Mouse (Mus musculus) liver, embryonic 11.5 days (tissue): Measurements from ENCODE around the gene Ints5. TPM values are rescaled to one million over a fixed set of nuclear protein-coding genes. Genes with fewer than 3 reads are reported as not detected.

Source experiments
- ATAC-seq: fragments of 200-750 bp; cut with Nextera tagmentation; replicated peaks from 2 replicates; pipeline ENCODE4 v1.8.0; 2017; ENCODE audit warnings: moderate number of reproducible peaks, mild to moderate bottlenecking, moderate TSS enrichment, moderate library complexity; ENCODE audit not compliant: low FRiP score
- DNase-seq: peaks from one replicate; pipeline ENCODE4 v3.0.0-alpha.2; 2017; ENCODE audit warnings: low spot score
- H3K27ac ChIP-seq: fragments of 300-500 bp; sonication (generic); 2 replicates; pipeline ENCODE4 v1.5.1; 2014; ENCODE audit warnings: mild to moderate bottlenecking, low read depth, low read length, control low read depth
- H3K27me3 ChIP-seq: fragments of 300-500 bp; sonication (generic); replicated peaks from 2 replicates; pipeline ENCODE4 v1.6.1; 2014; ENCODE audit warnings: low read length, mixed read lengths; ENCODE audit not compliant: control insufficient read depth, insufficient read depth
- H3K36me3 ChIP-seq: fragments of 300-500 bp; sonication (generic); 2 replicates; pipeline ENCODE4 v1.6.1; 2014; ENCODE audit warnings: mild to moderate bottlenecking, low read length, moderate library complexity, mixed read lengths; ENCODE audit not compliant: control insufficient read depth, insufficient read depth
- H3K4me1 ChIP-seq: fragments of 300-500 bp; sonication (generic); replicated peaks from 2 replicates; pipeline ENCODE4 v1.6.1; 2014; ENCODE audit warnings: low read length, mixed read lengths; ENCODE audit not compliant: control insufficient read depth, insufficient read depth
- H3K4me2 ChIP-seq: fragments of 300-500 bp; sonication (generic); 2 replicates; pipeline ENCODE4 v1.6.1; 2014; ENCODE audit warnings: mild to moderate bottlenecking, control low read depth, moderate library complexity
- H3K4me3 ChIP-seq: fragments of 300-500 bp; sonication (generic); 2 replicates; pipeline ENCODE4 v1.5.1; 2014; ENCODE audit warnings: low read depth, low read length, control low read depth
- H3K9ac ChIP-seq: fragments of 300-500 bp; sonication (generic); 2 replicates; pipeline ENCODE4 v1.6.1; 2014; ENCODE audit warnings: low read depth, low read length, control low read depth
- H3K9me3 ChIP-seq: fragments of 300-500 bp; sonication (generic); 2 replicates; pipeline ENCODE4 v1.6.1; 2016; ENCODE audit warnings: low read length, inconsistent platforms, mixed read lengths; ENCODE audit not compliant: control insufficient read depth
- WGBS: fragments of 180-500 bp; shearing (Covaris S2); extraction: QIAGEN DNeasy Blood & Tissue Kit; methylation state at CpG from one replicate; pipeline ENCODE4 v1.1.7; 2014; 5-methylcytosine and 5-hydroxymethylcytosine counted together
- polyA plus RNA-seq: library from polyadenylated mRNA; unstranded; fragments of >200 nt; fragmentation: Nextera tagmentation; extraction: Ambion mirVana; gene quantifications from 2 replicates; pipeline ENCODE4 v1.2.1, GENCODE M21; 2014

Gene Ints5
- polyA plus RNA-seq, 1 experiment from 2014 or later, result 47.8 TPM

DNA sequence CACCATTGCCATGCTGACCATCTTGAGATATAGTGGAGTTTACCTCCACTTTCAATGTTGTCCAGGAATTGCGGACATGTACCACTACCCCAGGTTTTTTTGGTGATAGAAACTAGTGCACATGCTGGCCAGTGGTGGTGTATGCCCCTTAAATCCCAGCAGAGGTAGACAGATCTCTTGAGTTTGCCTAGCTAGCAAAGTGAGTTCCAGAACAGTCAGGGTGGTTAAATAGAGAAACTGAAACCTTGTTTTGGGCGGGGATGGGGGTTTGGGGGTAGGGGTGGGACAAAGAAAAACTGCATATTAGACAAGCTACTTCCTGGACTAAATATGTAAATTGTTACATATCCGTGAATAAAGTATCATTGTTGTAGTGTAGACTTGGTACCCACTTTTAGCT lies 26.2 kb downstream of the Ints5 start:
- Histone ChIP-seq H3K9me3 (no peaks in the 10 kb centered on the region), H3K27ac (no peak overlapping the region), H3K4me3 (no peak overlapping the region), H3K4me1 (peaks cover 15% of the 10 kb centered on the region), H3K36me3 (peaks cover 29% of the 10 kb centered on the region), H3K9ac (no peak overlapping the region), H3K4me2 (no peak overlapping the region), H3K27me3 (no peaks in the 10 kb centered on the region)
- WGBS, result 77% methylated on average over 3 of the region's 3 CpGs
- ATAC-seq (no peak), DNase-seq (no peak)

DNA sequence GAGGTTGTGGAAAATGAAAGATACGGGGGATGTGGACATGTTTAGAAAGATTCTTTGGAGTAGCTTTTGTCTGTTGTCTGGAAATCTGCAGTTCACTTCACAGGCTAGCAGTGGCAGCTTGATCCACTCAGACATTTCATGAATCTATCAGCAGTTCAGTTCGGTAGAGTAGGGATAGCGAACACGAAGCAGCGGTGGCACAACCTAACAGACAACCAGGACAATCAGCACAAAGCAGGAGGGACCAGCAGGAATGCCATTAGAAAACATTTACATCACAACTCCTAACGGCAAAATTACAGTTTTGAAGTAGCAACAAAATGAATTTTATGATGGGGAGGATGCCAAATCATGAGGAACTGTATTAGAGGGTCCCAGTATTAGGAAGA lies 26.9 kb downstream of the Ints5 start:
- Histone ChIP-seq H3K36me3 (peaks cover 23% of the 10 kb centered on the region), H3K27me3 (no peaks in the 10 kb centered on the region), H3K4me3 (peak overlapping the region; percentile 84), H3K27ac (peak overlapping the region; percentile 90), H3K4me1 (peaks cover 15% of the 10 kb centered on the region), H3K9me3 (no peaks in the 10 kb centered on the region), H3K9ac (peak overlapping the region; percentile 86), H3K4me2 (peak overlapping the region; percentile 81)
- DNase-seq (no peak), ATAC-seq (no peak)
- WGBS, result 57% methylated on average over 6 of the region's 6 CpGs

DNA sequence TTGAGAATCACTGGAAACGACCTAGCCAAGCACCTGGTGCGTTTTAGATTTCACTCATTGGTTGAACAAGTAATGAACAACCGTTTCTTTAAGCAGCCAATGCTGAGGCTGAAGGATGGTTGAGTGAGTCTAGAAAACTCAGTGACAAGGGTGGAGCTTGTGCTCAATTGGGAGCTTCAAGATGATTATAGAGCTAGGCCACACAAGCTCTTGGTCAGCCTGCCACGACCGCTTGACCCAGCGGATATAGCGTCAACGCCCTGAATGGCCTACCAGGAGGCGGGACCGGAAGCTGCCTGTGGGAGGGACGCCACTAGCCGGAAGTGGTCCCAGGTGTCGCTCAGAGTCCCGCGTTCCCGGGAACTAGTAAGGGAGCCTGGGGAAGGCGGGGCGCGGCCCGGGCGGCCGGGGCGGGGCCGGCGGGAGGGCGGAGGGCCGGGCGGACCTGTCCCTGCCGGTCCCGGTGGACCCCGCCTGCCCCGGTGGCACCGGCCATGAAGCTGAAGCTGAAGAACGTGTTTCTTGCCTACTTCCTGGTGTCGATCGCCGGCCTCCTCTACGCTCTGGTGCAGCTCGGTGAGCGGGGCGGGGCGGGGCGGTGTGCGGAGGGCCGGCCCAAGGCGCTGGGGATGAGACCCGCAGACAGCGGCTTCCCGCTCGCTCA lies 27.4 kb downstream of the Ints5 start, which contains the start of gene B3gat3:
B3gat3 (plus strand) TSS at position 302 of the 664 bp plus-strand sequence.
- Histone ChIP-seq H3K36me3 (peaks cover 18% of the 10 kb centered on the region), H3K9me3 (no peaks in the 10 kb centered on the region), H3K4me2 (peak within 1 kb of the TSS; percentile 81), H3K27me3 (no peaks in the 10 kb centered on the region), H3K27ac (peak within 1 kb of the TSS; percentile 90), H3K4me3 (peak within 1 kb of the TSS; percentile 84), H3K9ac (peak within 1 kb of the TSS; percentile 86), H3K4me1 (peaks cover 15% of the 10 kb centered on the region)
- peak; percentile 95 for ATAC-seq
- 2% methylated on average over 49 of the region's 50 CpGs for WGBS
- peak; percentile 95 for DNase-seq

DNA sequence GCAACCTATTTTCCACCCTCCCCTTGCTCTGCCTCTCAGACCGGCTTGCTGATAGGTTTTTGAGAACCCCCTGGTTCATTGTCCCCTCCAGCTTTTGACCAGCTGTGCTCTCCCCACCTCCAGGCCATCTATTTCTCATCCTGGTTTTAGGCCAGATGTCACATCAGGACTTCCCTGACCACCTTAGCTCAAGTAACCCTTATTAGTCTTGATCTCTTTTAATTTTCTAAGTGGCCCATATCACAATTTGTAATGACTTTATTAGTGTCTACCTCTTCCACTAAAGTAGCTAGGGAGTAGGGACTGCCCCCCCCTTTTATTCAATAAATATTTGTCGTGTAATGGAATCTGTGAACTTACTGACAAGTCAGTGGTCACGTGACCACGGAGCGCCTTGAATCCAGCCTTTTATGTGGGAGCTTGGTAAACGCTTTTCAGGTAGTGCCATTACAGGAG lies 28.1 kb downstream of the Ints5 start:
- DNase-seq, result no peak
- H3K36me3 ChIP-seq, result peaks cover 18% of the 10 kb centered on the region
- peak overlapping the region; percentile 84 for H3K4me3 ChIP-seq
- 1% methylated on average over 6 of the region's 6 CpGs for WGBS
- peaks cover 15% of the 10 kb centered on the region for H3K4me1 ChIP-seq
- H3K9ac ChIP-seq, result peak overlapping the region; percentile 86
- H3K27ac ChIP-seq, result peak overlapping the region; percentile 90
- H3K4me2 ChIP-seq, result peak overlapping the region; percentile 81
- no peaks in the 10 kb centered on the region for H3K27me3 ChIP-seq
- H3K9me3 ChIP-seq, result no peaks in the 10 kb centered on the region
- no peak for ATAC-seq

DNA sequence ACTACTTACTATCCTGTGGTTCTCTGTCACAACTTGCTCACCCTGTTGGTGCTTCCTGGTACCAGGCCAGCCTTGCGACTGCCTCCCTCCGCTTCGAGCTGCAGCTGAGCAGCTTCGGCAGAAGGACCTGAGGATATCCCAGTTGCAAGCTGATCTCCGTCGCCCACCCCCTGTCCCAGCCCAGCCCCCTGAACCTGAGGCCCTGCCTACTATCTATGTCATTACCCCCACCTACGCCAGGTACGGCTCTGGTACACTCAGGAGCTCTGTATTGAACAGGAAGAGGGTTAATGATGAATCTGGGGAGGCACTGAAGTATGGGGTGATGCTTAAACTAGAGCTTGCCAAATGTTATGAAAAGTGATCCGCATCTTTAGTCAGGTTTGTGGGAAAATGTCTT lies 28.9 kb downstream of the Ints5 start:
- DNase-seq (no peak), ATAC-seq (no peak)
- 0 out of 2 replicates have a peak overlapping the region, but pooled peaks have one; percentile 34 for H3K9ac ChIP-seq
- H3K4me3 ChIP-seq, result peak overlapping the region; percentile 84
- H3K27ac ChIP-seq, result peak overlapping the region; percentile 90; the same call in 1 of the 2 replicates
- WGBS, result 74% methylated on average over 9 of the region's 9 CpGs
- H3K4me1 ChIP-seq, result peaks cover 18% of the 10 kb centered on the region
- H3K9me3 ChIP-seq, result no peaks in the 10 kb centered on the region
- peak overlapping the region; percentile 81 for H3K4me2 ChIP-seq
- H3K36me3 ChIP-seq, result peaks cover 12% of the 10 kb centered on the region; the same call in 1 of the 2 replicates
- no peaks in the 10 kb centered on the region for H3K27me3 ChIP-seq

DNA sequence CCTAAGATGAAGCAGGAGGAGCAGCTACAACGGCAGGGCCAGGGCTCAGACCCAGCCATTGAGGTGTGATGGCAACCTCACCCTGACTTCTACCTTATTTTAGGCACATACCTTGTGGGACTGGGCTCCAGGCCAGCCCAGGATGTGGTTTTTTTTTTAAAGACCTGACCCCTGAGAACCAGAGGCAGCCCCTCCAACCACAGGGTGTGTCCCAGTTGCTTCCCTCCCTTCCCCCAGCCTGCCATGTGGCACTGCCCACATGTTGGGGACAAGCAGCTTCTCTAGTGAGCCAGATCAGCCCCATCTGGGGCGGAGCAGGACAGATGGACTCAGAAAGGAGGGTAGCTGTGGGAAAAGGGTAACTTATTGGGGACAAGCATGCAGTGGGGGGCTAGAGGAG lies 34.0 kb downstream of the Ints5 start:
- DNase-seq (no peak), ATAC-seq (no peak)
- Histone ChIP-seq H3K4me2 (peak overlapping the region; percentile 19; the same call in 1 of the 2 replicates), H3K27ac (0 out of 2 replicates have a peak overlapping the region, but pooled peaks have one; percentile 8), H3K36me3 (peaks cover 12% of the 10 kb centered on the region; the same call in 1 of the 2 replicates), H3K27me3 (no peaks in the 10 kb centered on the region), H3K9me3 (no peaks in the 10 kb centered on the region), H3K4me1 (peaks cover 39% of the 10 kb centered on the region), H3K4me3 (no peak overlapping the region), H3K9ac (peak overlapping the region; percentile 26)
- 65% methylated on average over 2 of the region's 2 CpGs for WGBS

DNA sequence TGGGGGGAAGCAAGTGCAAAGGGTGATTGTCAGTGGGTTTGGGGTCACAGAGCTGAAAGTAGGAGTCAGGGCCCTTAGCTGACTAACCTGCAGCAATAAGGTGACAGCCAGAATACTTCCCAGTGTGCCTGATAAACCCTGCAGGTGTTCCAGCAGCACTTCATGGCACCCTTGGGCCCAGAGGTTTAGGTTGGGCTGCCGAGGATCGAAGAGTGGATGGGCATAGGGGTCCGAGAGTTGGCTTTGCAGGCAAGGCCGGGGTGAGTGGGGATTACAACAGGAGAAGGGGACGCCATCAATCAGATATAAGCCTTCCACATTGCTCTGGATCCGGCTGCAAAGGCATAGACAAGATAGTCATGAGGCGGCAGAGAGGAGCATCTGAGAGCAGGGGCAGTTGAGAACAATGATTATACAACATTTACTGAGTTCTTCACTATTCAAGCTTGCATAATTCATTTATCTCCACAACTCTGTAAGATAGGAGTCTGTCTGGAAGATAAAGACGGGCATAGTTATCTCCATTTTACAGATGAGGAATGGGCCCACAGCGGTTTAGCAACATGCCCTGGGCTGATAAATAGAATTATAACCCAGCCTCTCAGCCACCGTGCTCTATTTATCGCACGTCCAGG lies 35.2 kb downstream of the Ints5 start:
- H3K9ac ChIP-seq, result no peak overlapping the region
- peak overlapping the region; percentile 90 for H3K4me2 ChIP-seq
- H3K27ac ChIP-seq, result peak overlapping the region; percentile 92
- DNase-seq (no peak), ATAC-seq (peak; percentile 65)
- no peak overlapping the region for H3K4me3 ChIP-seq
- WGBS, result 54% methylated on average over 12 of the region's 12 CpGs
- H3K4me1 ChIP-seq, result peaks cover 37% of the 10 kb centered on the region
- H3K27me3 ChIP-seq, result no peaks in the 10 kb centered on the region
- peaks cover 12% of the 10 kb centered on the region; the same call in 1 of the 2 replicates for H3K36me3 ChIP-seq
- no peaks in the 10 kb centered on the region for H3K9me3 ChIP-seq

DNA sequence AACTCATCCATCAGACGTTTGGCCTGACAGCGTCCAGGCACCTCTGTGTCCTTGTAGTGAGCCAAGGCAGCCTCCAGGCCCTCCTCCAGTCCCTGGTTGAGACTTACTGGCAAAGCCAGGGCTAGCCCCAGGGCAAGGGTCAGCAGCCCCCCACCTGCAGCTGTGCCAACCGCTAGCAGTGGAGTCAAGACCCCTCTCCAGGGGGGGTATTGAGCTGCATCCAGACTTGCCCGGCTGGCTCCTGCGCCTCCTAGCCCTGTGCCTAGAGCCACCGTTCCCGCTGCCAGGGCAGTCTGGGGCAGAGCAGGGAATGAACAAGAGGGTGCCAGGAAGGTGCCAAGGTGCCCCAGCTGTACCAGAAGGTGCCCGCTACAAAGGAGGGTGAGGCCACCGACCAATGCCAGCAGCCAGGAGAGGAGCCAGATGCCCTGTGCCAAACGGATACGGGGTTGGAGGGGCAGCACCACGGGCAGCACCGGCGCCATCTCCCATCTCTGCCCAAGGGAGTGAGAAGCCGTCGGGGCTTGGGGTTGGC lies 36.0 kb downstream of the Ints5 start:
- no peak; the same call in 1 of the 2 replicates for ATAC-seq
- Histone ChIP-seq H3K27ac (peak overlapping the region; percentile 92), H3K9ac (peak overlapping the region; percentile 88; the same call in 1 of the 2 replicates), H3K27me3 (no peaks in the 10 kb centered on the region), H3K36me3 (peaks cover 17% of the 10 kb centered on the region; the same call in 1 of the 2 replicates), H3K9me3 (no peaks in the 10 kb centered on the region), H3K4me1 (peaks cover 36% of the 10 kb centered on the region), H3K4me3 (peak overlapping the region; percentile 87), H3K4me2 (peak overlapping the region; percentile 90)
- no peak for DNase-seq
- 28% methylated on average over 16 of the region's 16 CpGs for WGBS
